Mouse (Mus musculus) left cerebral cortex, adult 8-10 months (tissue): ENCODE results near the gene Caln1. TPM values are rescaled to one million over a fixed set of nuclear protein-coding genes. Genes with fewer than 3 reads are reported as not detected.

Experiments
- DNase-seq, 2 experiments: peaks; one replicate each; pipeline ENCODE4 v3.0.0; 2022; ENCODE audit warnings: low spot score in 2 of 2
- total RNA-seq, 4 experiments: library from RNA; stranded (reverse); gene quantifications; 2 replicates each; pipeline ENCODE4 v1.2.4; 2022

The Caln1 gene
- total RNA-seq, 4 experiments from 2014 or later = 131 to 176 (median 150) TPM

DNA sequence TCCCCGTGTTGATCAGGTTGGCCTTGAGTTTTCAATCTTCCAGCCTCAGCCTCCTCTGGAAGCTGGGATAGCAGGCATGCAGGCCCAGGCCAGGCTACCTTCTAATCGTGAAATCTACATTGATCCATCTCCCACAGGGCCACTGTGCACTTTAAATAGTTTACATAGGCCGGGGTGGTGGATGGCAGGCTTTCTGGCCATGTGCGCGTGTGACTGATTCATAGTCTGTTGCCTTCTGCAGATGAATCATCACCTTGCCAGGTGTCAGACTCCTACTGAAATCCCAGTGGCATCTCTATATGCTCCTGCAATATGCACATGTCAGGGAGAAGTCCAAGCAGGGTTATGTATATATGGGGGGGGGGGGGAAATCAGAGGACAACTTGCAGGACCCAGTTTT is 428.5 kb downstream of the Caln1 start:
- DNase-seq = peak in 1 of 2 experiments; percentile 80

DNA sequence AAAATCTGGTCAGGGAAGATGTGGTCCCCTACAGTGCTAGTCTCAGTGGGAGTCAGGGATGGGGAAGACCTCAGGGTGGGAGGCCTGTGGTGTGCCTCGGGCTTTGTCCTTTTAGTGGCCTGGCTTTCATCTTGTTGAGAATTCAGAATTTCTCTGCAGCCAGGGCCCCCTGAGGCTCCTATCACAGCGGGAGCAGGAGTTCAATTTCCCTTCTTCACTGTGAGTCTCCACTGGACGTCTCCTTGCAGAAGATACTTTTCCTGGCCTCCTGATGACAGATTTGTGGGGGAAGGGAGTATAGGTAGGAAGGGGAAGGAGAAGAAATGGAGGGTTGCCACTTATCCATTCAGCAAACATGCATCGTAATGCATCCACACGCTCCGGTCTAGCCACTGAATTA is 441.1 kb downstream of the Caln1 start:
- DNase-seq = no peak

DNA sequence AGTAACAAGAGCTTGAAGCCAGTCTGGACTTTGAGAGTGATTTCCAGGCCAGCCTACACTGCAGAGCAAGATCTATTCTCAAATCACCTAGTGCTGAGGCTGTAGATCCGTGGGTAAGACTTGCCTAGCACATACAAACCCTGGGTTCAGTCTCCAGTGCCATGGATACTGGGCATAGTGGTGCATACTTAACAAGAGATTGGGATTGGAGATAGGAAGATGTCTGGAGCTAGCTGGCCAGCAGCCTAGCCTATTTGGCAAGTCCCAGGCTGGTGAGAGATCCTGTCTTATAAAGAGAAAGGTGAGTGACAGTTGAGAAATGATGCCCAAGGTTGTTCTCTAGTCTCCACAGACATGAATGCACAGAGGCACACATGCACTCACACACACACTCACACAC is 441.6 kb downstream of the Caln1 start:
- DNase-seq = no peak

DNA sequence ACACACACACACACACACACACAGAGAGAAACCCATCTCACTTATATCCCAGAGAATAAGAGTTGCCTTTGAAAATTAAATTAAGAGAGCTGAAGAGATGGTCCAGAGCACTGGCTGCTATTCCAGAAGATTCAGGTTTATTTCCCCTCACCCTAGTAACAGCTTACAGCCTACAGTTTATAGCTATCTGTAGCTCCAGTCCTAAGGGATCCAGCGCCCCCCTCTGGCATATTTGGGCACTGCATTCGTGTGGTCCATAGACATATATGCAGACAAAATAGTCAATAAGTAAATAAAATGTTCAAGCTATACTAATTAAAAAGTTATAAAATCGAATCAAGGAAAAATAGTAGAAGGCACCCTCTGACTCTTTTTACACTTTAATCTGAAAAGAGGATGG is 442.0 kb downstream of the Caln1 start:
- no peak for DNase-seq

DNA sequence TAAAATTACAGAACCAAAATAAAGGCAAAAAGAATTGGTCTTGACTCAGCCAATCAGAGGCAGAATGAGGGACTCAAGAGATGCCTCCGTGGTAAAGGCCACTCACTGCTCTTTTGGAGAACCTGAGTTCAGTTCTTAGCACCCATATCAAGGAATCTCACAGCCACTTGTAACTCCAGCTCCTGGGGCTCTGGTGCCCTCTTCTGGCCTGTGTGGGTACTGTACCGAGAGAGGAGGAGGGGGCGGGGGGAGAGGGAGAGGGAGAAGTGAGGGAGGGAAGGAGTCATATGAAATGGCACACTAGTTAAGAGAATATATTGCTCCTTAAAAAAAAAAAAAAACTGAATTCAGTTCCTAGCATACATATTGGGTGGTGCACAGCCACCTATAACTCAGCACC is 442.7 kb downstream of the Caln1 start:
- no peak for DNase-seq

DNA sequence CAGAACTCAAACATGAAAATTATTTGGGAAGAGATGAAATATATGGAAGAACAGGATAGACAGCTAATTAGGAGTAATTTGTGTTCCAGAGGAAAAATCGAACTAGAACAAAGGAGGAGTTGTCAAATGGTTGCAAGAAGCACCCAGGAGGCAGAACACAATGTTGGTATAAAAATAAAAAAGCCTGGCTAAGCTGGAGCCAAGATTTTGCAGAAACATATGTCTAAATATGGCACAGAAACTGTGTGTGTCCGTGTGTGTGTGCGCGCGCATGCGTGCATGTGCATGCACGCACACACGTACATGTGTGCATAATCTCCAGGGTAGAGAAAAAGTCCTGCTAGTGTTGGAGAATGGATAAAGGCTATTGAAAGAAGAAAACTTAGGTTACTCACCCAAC is 443.3 kb downstream of the Caln1 start:
- DNase-seq = no peak

DNA sequence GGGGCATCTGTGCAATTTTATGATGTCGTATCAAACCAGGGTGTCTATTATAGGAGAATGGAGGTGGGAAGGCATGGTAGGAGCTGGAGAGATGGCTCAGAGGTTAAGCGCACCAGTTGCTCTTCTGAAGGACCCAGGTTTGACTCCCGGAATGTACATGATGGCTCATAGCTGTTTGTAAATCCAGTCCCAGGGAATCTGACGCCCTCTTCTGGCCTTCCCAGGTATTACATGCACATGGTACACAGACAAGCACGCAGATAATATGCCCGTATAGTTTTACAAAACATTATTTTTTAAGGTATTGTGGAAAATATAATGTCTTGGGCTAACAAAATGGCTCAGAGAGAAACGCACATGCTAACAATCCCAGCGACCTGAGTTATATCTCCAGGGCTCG is 443.8 kb downstream of the Caln1 start:
- DNase-seq = no peak

DNA sequence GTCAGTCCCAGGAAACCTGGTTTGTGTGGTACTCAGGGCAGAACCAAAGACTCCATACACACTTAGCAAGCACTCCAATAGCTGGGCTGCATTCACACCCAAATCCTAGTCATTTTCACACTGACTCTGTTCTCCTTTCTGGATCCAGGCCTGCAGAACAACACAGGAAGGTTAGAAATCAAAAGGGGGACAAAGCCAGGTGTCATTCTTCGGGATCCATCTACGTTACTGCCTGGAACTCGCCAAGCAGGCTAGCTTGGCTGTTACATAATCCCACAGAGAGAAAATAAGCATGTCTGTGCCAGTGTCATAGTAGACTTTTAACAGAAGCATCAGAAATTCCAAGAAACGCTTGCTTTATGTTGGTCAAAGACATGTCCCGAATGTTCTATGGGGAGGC is 446.1 kb downstream of the Caln1 start:
- DNase-seq = no peak

DNA sequence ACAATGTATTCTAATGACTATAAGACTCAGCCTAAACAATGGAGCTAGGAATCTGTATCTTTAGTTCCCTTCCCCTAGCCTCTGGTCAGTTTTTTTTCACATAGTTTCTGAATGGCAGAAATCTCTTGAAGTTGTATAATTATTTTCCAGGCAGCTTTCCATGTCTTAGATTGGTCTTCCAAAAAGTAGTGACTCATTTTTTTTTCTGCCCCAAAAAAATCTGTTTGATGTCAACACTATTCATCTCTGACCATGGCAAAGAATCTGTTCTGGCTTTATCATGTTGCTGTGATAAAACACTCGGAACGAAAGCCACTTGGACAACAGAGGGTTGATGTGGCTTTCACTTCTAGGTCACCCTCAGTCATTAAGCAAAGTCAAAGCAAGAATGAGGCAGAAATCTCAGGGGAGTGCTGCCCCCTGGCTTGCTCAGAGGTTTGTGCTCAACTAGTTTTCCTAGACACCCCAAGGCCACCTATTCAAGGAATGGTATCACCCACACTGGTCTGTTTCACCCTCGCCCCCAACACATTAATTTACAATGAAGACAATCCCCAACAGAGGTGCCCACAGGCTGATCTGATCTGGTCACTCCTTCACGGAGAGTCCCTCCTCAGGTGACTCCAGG is 450.9 kb downstream of the Caln1 start:
- DNase-seq = no peak

DNA sequence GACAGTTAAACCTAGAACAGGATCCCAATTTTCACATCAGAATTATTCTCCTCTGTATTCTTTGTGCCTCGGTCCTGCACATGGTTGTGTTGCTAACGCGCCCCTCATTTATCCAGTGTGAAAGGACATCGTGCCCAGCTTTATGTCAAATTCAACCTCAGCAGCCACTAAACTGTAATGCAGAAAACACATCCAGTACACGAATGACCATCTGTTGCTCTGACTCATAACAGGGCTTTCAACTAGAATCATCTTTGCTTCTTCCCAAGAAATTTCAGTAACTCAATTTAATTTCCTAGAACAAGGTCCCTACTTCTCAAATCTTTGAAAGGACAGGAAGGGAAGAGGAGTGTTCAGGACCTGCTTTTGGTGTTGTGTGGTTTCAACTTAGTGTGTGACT is 451.4 kb downstream of the Caln1 start:
- no peak for DNase-seq

DNA sequence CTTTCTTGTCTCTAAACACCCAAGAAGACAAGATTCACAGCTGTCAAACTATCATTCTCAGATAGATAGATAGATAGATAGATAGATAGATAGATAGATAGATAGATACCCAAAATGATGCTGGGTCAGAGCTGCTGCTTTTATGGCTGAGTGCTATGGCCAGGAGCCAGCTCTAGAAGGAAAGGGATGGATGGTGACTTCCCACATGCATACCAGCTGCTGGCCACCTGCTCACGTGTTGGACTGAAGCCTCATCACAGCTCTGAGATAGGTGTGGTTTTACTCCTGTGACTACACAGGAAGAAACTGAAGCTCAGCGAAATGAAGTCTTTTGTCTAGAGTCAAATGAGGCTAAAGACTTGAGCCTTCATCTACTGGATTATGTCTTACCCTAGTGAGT is 456.5 kb downstream of the Caln1 start:
- DNase-seq = no peak

DNA sequence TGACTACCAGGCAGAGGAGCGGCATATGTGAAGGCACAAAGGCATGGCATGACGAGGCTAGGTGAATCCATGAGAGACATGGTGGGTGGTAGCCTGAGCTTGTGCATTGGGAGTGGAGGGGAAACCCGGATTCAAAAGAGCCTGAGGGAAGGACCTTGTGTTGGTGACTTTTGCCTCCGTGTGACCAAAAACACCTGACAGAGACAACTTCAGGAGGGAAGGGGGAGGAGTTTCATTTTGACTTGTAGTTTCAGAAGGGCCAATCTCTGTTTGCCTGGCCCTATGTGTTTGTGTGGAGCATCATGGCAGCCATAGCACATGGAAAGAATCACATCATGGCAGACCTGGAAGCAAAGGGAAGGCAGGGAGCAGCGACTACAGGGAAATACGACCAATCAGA is 479.3 kb downstream of the Caln1 start:
- DNase-seq = no peak

DNA sequence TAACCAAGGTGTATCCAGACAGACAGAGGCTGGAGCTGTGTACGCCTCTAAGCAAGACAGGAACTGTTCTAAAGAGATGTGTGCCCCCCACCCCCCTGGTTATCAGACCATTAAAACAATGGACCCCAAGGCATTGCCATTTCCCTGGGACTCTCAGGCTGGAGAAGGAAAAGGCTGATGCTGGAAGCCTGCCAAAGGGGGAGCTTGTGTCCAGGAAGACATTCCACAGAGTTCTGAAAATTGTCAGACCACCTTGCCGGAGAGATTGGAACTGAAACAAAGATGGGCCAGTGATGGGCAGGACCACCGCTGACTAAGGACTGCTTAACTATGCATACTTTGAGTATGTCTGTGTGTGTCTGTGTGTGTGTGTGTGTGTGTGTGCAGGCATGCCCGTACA is 480.4 kb downstream of the Caln1 start:
- DNase-seq = no peak

DNA sequence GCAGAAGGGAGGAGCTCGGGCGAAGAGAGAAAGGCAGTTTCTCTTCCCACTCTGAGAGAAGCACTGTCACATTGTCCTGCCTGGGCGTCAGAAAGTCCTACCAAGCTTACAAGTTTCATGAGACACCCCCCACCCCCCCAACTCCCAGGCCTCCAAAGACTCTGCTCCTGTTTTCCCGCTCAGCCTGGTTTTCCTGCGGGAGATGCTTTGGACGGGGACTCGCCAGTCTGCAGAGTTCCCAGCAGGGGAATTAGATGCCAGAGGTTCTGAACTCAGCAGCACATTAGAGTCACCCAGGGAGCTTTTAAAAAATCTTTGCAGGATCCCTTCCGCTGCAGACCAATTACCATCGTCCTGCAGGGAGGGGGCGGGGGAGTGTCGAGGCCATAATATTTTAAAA is 482.9 kb downstream of the Caln1 start:
- no peak for DNase-seq

DNA sequence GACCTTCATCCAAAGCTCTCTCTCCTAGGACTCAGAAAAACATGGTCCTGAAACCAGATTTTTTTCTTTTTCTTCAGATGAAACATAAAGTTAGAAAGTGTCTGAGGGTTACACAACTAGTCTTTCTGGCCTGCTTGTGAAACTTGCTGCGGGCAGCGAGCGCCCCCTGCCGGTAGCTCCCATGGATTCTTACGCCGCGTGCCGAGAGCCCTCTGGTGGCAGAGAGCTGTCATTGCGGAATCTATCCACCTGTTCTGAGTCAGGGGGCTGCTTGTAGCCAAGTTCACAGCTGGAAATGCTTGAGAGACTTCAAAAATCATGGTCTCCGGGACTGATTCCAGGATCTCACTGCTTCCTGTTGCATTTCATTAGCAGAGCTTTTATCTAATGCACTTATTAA is 484.1 kb downstream of the Caln1 start:
- DNase-seq = peak; percentile 61 to 91

DNA sequence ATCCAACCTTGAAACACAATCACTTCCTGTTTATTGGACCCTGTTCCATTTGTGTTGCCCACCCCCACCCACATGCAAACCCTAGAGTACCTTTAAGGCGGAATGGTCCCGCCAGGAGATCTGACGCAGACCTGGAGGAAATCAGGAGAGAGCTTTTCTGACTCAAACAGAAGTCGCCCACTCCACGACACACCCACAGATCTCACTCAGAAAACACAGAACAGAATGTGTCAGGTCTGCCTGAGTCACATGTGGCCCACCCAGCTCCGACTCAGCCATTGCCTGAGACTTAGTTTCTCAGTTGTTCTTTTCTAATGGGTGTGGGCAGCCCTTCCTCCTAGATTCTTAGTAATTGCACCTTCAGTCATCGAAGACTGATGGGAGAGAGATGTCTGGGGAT is 485.2 kb downstream of the Caln1 start:
- DNase-seq = peak in 1 of 2 experiments; percentile 78

DNA sequence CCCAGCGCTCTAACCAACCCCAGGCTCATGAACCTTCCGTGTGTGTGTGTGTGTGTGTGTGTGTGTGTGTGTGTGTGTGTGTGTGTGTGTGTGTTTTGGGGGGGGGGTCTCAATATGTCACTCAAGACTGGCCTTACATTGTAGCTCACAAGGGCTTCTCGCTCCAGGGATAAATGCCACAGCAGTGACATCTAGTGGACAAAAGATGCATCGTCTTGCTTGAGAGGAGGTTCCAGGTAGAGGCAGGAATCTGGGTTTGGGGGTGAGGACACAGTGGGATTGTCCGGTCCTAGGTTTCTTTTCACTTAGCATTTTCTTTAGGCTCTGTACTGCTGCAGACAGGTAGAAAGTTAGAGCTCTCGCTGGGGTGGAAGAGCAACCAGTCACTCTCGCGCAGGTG is 488.9 kb downstream of the Caln1 start:
- no peak for DNase-seq

DNA sequence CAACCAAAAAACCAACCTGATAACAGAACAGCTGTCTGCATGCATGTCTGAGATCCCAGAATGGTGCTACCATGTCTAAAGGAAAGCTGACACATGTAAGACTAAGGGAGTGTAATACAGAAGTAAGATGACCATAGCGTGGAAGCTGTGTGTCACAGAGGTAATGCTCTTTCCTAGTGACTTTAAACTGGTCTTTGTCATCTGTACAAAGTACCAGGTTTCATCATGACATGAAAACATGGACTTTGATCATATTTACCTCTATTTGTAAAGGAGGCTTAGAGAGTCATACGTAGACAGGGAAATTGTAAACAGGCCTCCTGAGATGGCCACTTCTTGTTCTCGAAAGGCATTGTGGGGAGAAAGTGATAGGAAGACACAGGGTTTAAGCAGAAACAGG is 489.5 kb downstream of the Caln1 start:
- no peak for DNase-seq

DNA sequence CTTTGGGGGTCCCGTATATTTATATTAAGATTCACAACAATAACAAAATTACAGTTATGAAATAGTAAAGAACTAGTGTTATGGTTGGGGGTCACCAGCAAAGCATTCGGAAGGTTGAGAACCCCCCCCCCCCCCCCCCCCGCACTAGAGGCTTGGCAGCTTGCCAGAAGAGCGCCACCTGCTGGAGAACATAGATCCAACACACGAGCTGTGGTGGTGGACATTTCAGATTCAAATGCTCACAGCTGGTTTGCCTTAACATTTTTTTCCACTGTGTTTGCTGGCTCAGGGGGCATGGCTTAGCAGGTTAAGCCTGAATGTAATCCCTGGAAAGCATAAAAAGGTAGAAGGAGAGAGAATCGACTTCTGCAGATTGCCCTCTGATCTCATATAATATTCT is 490.5 kb downstream of the Caln1 start:
- no peak for DNase-seq

DNA sequence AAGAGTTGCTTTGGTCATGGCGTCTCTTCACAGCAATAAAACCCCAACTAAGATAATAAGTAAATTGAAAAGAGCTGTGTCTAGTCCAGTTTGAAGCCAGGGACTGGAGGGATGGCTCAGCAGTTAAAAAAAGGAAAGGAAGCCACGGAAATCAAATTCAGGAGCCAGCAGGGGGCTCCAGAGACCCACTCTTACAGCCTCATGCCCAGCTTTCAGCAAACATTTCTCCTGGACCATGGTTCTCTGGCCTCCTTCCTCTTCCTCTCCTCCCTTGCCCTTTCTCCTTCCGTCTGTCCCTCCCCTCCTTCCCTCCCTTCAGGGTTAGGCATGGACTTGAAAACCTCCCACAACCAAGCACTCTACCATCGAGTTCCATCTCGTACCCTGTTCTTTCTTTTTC is 493.0 kb downstream of the Caln1 start:
- DNase-seq = peak in 1 of 2 experiments; percentile 46

DNA sequence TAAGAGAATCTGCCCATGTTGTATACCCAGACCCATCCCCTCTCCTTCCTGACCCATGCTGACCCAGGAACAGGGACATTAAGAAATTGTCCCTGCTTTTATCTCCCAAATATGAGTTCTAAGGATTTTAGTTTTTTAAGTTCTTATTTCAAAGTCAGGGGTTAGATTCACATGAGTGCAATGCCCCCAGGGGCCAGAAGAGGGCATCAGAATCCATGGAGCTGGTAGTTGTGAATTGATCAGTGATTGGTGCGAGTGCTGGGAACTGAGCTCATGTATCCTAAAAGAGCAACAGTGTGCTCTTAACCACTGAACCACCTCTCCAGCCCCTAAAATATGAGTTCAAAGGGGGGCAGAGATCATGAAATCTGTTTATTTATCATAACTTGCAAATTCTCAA is 500.6 kb downstream of the Caln1 start:
- DNase-seq = no peak

DNA sequence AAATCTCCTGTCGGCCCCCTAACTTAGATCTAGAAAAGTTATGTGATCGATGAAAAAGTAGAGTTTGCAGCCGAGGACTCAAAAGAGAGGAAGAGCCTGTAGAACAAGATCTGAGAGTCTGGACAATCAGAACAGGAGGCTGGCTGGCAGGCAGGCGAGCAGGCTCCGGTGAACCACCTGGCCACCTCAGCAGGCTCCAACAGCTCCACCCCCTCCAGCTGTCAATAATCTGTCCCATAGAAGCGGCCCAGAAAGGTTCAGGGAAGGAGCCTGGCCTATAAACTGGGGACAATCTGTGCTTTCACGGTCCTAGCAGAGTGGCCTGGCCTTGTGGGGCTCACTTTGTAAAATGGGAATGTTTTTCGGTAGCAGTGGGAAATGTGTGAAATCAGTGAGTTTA is 501.8 kb downstream of the Caln1 start:
- DNase-seq = no peak

DNA sequence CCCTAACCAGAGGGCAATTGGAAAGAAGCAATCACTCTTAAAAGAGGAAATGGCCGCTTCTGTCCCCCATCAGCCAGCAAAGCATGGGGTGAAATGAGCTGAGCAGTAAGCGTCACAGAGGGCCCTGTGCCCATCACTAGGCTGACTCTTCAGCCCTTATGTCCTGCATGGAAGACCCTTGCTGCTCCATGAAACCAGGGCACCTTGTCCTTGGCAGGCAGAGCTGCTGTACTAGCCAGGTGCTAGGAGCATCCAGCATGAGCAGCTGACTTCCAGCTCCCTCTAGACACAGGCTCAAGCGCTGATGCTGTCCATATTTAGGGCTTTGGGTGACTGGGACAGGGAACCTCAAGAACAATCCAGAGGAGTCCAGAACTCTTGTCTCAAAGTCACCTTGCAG is 506.1 kb downstream of the Caln1 start:
- no peak for DNase-seq

DNA sequence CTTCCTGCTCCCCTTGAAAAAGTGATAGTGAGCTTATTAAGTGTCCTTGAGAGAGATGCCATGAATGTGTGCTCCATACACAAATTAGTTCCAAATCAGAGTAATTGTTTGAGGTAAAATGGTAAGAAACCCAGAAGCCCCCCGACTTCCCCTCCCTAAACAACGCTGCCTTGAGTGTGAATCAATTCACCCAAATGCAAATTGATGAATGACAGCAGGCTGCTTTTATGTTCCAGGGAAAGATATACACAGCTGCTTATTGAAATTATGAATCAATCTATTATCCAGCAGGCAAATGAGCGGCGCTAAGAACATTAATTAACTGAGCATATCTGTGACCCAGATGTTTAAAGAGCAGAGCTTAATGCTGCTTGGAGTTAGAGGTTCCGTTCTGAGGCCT is 511.1 kb downstream of the Caln1 start:
- no peak for DNase-seq
